Mouse (Mus musculus) liver, embryonic 14.5 days (tissue): ENCODE results near the gene Hacl1. TPM values are rescaled to one million over a fixed set of nuclear protein-coding genes. Genes with fewer than 3 reads are reported as not detected.

Experiments
- ATAC-seq: fragments of 200-750 bp; cut with Nextera tagmentation; 2 replicates; pipeline ENCODE4 v1.8.0; 2017; ENCODE audit warnings: moderate number of reproducible peaks, mild to moderate bottlenecking, moderate library complexity; ENCODE audit not compliant: insufficient read depth
- DNase-seq, 3 experiments: peaks; one replicate each; pipeline ENCODE4 v3.0.0-alpha.2; 2012 to 2013; ENCODE audit warnings: low read depth in 3 of 3, low spot score in 3 of 3
- H3K27ac ChIP-seq: fragments of 300-500 bp; sonication (generic); 2 replicates; pipeline ENCODE4 v1.5.1; 2014; ENCODE audit warnings: moderate library complexity, mild to moderate bottlenecking, control low read depth, inconsistent platforms
- H3K27me3 ChIP-seq: fragments of 300-500 bp; sonication (generic); 2 replicates; pipeline ENCODE4 v1.6.1; 2014; ENCODE audit warnings: mild to moderate bottlenecking, low read length, moderate library complexity; ENCODE audit not compliant: control insufficient read depth, insufficient read depth
- H3K36me3 ChIP-seq: fragments of 300-500 bp; sonication (generic); replicated peaks from 2 replicates; pipeline ENCODE4 v1.6.1; 2014; ENCODE audit warnings: low read depth; ENCODE audit not compliant: control insufficient read depth, insufficient read depth
- H3K4me1 ChIP-seq, 2 experiments: fragments of 200-500 bp in 1 of 2; fragments of 300-500 bp in 1 of 2; sonication (generic) in 1 of 2; replicated peaks; 2 replicates each; pipeline ENCODE4 v1.6.1; 2012 to 2014; ENCODE audit warnings: antibody characterized with exemption in 1 of 2, inconsistent platforms in 1 of 2, low read length in 1 of 2; ENCODE audit not compliant: control insufficient read depth in 2 of 2, insufficient read depth in 2 of 2
- H3K4me2 ChIP-seq: fragments of 300-500 bp; sonication (generic); 2 replicates; pipeline ENCODE4 v1.6.1; 2014; ENCODE audit warnings: low read depth, mild to moderate bottlenecking, control low read depth, moderate library complexity
- H3K4me3 ChIP-seq, 2 experiments: fragments of 200-500 bp in 1 of 2; fragments of 300-500 bp in 1 of 2; sonication (generic) in 1 of 2; 2 replicates each; pipeline ENCODE4 v1.5.1; 2012 to 2014; ENCODE audit warnings: low read depth in 2 of 2, low read length in 2 of 2, mild to moderate bottlenecking in 2 of 2, control low read depth in 1 of 2, inconsistent platforms in 1 of 2, moderate library complexity in 1 of 2; ENCODE audit not compliant: insufficient read depth in 1 of 2
- H3K9ac ChIP-seq: fragments of 300-500 bp; sonication (generic); replicated peaks from 2 replicates; pipeline ENCODE4 v1.6.1; 2014; ENCODE audit warnings: mild to moderate bottlenecking, control low read depth, moderate library complexity
- H3K9me3 ChIP-seq: fragments of 300-500 bp; sonication (generic); 2 replicates; pipeline ENCODE4 v1.6.1; 2016; ENCODE audit warnings: low read length, mixed read lengths; ENCODE audit not compliant: control insufficient read depth
- CTCF ChIP-seq: IDR thresholded peaks from 2 replicates; pipeline ENCODE4 v1.5.1; 2016; ENCODE audit warnings: antibody characterized with exemption, low read depth, control low read depth
- EP300 ChIP-seq: IDR thresholded peaks from 2 replicates; pipeline ENCODE4 v1.6.1; 2016; ENCODE audit warnings: antibody characterized with exemption, low read depth
- WGBS: fragments of 180-500 bp; shearing (Covaris S2); extraction: QIAGEN DNeasy Blood & Tissue Kit; methylation state at CpG from one replicate; pipeline ENCODE4 v1.1.7; 2014; ENCODE audit not compliant: insufficient replicate concordance; 5-methylcytosine and 5-hydroxymethylcytosine counted together
- polyA plus RNA-seq, 2 experiments: library from polyadenylated mRNA; depleted of rRNA in 1 of 2; stranded (reverse) in 1 of 2; unstranded in 1 of 2; fragments of >200 nt; fragmentation: Nextera tagmentation in 1 of 2; extraction: Ambion mirVana in 1 of 2; gene quantifications; 2 replicates each; pipeline versions ENCODE4 v1.2.1 to v1.2.3; 2012 to 2014

Gene Hacl1
- polyA plus RNA-seq, 2 experiments, result 7.4 to 13.3 TPM

- no peak overlapping the region for H3K4me2 ChIP-seq
- peaks cover 0 to 39% of the 10 kb centered on the region in 2 experiments; a peak in 3 of 4 replicates for H3K4me1 ChIP-seq
- no peak overlapping the region for H3K27ac ChIP-seq
- ATAC-seq (no peak), DNase-seq (no peak)
- no peaks in the 10 kb centered on the region for H3K9me3 ChIP-seq
- 87% methylated on average over 28 of the region's 28 CpGs for WGBS
- no peaks in the 10 kb centered on the region for H3K36me3 ChIP-seq
- TF ChIP-seq CTCF (no peak), EP300 (no peak)
- H3K9ac ChIP-seq, result no peak overlapping the region
- no peak overlapping the region for H3K4me3 ChIP-seq
- H3K27me3 ChIP-seq, result no peaks in the 10 kb centered on the region
These were observed 26.0 kb upstream of the Hacl1 start for GRCm38 (mm10) chr14:31666931-31667705.

- WGBS, result 75% methylated on average over 4 of the region's 4 CpGs
- no peaks in the 10 kb centered on the region for H3K27me3 ChIP-seq
- no peak overlapping the region for H3K27ac ChIP-seq
- no peak for TF ChIP-seq EP300
- no peak for TF ChIP-seq CTCF
- no peak for ATAC-seq
- no peak overlapping the region for H3K4me3 ChIP-seq
- H3K9me3 ChIP-seq, result no peaks in the 10 kb centered on the region
- H3K4me2 ChIP-seq, result no peak overlapping the region
- peaks cover 0 to 43% of the 10 kb centered on the region in 2 experiments for H3K4me1 ChIP-seq
- no peak for DNase-seq
- no peak overlapping the region for H3K9ac ChIP-seq
- H3K36me3 ChIP-seq, result no peaks in the 10 kb centered on the region
These were observed 24.5 kb upstream of the Hacl1 start for GRCm38 (mm10) chr14:31665566-31665940.

- Histone ChIP-seq H3K4me3 (no peak overlapping the region), H3K27ac (no peak overlapping the region), H3K4me2 (no peak overlapping the region), H3K4me1 (peaks cover 0 to 43% of the 10 kb centered on the region in 2 experiments), H3K9me3 (no peaks in the 10 kb centered on the region), H3K36me3 (no peaks in the 10 kb centered on the region), H3K27me3 (no peaks in the 10 kb centered on the region), H3K9ac (no peak overlapping the region)
- ATAC-seq, result no peak
- no peak for DNase-seq
- 41% methylated on average over 12 of the region's 12 CpGs for WGBS
- no peak for TF ChIP-seq EP300
- TF ChIP-seq CTCF, result no peak
These were observed 23.9 kb upstream of the Hacl1 start for GRCm38 (mm10) chr14:31664903-31665565.

GRCm38 (mm10) chr14:31664100-31664902 is 23.2 kb upstream of the Hacl1 start:
- H3K4me2 ChIP-seq, result no peak overlapping the region
- ATAC-seq (peak; percentile 29; the same call in 1 of the 2 replicates), DNase-seq (no peak)
- no peaks in the 10 kb centered on the region for H3K36me3 ChIP-seq
- TF ChIP-seq EP300 (no peak), CTCF (no peak)
- no peak overlapping the region for H3K4me3 ChIP-seq
- H3K27ac ChIP-seq, result no peak overlapping the region
- no peak overlapping the region for H3K9ac ChIP-seq
- H3K9me3 ChIP-seq, result no peaks in the 10 kb centered on the region
- 41% methylated on average over 18 of the region's 18 CpGs for WGBS
- no peaks in the 10 kb centered on the region for H3K27me3 ChIP-seq
- H3K4me1 ChIP-seq, result peaks cover 0 to 39% of the 10 kb centered on the region in 2 experiments
